Mouse (Mus musculus) cerebellum, postnatal 25 days (tissue): ENCODE measurements around the gene Cwc22.

Experiments used
- DNase-seq, 2 experiments: peaks; one replicate each; pipeline ENCODE4 v3.0.0; 2021; ENCODE audit warnings: mixed read lengths in 2 of 2

Cwc22 gene

DNA sequence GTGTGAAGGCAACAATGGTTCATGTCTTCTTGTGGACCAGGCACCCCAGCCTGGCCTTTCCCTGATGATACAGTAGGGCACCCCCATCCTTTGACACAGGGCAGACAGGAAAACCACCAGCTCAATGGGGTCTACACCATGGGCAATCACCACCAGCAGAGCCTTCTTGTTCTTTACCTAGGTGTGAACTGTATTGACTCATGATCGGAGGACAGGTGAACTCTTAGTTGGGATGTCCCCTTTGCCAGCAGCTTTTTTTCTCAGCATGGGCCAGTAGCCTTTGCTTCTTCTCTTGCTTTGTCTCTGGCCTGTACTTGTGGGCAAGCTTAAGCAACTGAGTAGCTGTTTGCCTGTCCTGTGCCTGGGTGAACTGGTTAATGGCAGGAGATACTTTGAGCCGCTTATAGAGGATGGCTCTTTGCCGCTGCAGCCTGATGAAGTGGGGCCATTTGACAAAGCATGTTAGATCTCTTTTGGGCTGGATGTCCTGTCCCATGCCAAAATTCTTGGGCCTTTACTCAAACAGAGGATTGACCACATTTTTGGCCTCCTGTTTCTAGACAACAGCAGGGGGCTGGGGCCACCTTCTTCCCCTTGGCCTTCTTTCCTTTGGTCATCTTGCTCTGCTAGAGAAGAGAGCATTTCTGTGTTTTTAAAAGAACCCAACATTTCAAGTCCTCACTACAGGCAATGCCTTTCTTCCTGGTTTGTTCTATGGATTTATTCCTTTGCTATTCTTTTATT is 16.4 kb upstream of the Cwc22 start:
- no peak for DNase-seq

- no peak for DNase-seq
Observed at GRCm38 (mm10) chr2:77961256-77961655, 15.1 kb upstream of the Cwc22 start.

GRCm38 (mm10) chr2:77960711-77961110 is 14.5 kb upstream of the Cwc22 start:
- no peak for DNase-seq

DNA sequence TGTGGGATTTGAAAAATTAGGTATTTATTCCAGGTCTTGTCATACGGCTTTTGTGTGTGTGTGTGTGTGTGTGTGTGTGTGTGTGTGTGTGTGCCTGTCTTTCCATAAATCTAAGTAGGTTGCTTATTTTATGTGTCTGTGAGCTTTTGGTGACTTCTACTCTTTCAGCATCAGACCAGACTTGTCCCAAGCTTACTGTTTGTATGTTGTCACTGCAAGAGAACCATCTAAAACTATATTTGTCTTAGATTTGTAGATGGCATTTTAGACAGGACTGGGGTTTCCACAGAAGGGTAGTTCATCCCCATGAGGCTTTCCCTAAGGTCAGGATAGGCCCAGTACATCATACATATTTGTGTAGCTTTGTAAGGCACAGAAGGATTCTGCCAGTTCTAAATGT is 13.2 kb upstream of the Cwc22 start:
- DNase-seq: no peak

GRCm38 (mm10) chr2:77951415-77951913 is 5.3 kb upstream of the Cwc22 start:
- DNase-seq: no peak

DNA sequence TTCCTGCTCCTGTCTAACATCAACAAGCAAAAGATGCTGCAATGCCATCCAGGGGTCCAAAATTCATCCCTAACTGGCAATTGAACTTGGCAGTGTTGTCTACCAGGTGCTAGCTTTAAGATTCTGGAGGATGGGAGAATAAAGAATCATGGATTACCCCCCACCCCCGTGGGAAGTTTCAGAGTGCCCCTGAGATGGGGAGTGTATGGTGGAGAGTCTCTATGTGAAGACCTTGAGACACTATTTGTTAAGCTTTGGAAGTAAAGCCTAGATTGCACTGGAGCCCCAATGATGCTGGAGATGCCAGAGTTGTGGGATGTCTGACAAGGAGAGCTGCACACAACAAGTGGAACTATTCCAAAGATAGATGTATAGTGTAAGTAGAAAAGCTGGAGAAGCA is 3.9 kb upstream of the Cwc22 start:
- DNase-seq: no peak

- DNase-seq: no peak
Observed at GRCm38 (mm10) chr2:77949521-77949920, 3.3 kb upstream of the Cwc22 start.

- DNase-seq: no peak
Observed at GRCm38 (mm10) chr2:77948921-77949320, 2.7 kb upstream of the Cwc22 start.

- no peak for DNase-seq
Observed at GRCm38 (mm10) chr2:77948126-77948525, 2.0 kb upstream of the Cwc22 start.

GRCm38 (mm10) chr2:77947161-77947870 is 1.1 kb upstream of the Cwc22 start:
- DNase-seq: no peak

DNA sequence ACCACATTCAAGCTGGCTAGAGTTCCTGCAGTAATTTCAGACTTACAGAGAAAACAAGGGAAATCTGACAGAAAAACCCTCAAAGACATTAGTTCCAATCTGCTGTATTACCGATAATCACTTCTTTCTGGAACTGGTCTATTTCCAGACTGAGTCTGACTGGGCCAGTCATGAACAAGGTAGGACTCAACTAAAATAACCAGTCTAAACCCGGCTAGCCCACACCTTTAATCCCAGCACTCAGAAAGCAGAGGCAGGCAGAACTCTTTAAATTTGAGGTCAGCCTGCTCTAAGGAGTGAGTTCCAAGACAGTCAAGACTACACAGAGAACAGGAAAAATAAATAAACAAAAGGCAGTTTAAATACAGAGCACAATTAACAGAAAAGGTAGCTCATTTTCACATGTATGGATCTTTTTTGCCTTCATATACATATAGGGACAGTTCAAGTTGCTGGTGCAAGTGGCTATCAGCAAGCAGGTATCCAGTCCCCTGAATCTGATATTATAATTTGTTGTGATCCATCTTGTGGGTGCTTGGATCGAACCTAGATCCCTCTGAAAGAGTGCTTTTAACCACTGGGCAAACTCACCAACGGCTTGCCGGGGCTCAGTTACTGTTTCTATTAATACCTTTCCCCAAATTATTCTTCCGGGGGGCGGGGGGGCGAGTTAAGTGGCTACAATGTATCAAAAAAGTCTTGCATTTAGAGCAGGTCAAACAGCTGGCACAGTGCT is 1.1 kb downstream of the Cwc22 start:
- DNase-seq: no peak

GRCm38 (mm10) chr2:77944281-77944680 is 1.9 kb downstream of the Cwc22 start:
- no peak for DNase-seq

- no peak for DNase-seq
Observed at GRCm38 (mm10) chr2:77941944-77942343, 4.2 kb downstream of the Cwc22 start.

GRCm38 (mm10) chr2:77938317-77938716 is 7.9 kb downstream of the Cwc22 start:
- DNase-seq: no peak

- DNase-seq: no peak
Observed at GRCm38 (mm10) chr2:77937818-77938217, 8.4 kb downstream of the Cwc22 start.

DNA sequence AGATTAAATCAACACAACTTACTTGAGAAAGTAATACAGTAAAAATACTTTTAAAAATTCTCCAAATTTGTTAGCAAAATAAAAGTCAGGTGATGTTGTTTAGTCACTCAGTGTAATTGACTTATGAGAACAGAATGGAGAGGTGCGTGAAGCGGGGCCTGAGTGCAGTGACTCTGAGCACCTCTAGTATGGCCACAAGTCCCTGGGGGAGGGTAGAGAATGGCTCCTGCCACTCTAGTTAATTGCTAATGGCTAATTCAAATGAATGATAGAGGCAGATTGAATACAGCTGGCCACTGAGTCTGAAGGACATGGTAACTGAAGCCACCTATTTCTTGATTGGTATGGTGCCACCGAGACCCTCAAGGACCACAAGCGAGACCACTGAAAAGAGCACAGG is 12.0 kb downstream of the Cwc22 start:
- DNase-seq: no peak

DNA sequence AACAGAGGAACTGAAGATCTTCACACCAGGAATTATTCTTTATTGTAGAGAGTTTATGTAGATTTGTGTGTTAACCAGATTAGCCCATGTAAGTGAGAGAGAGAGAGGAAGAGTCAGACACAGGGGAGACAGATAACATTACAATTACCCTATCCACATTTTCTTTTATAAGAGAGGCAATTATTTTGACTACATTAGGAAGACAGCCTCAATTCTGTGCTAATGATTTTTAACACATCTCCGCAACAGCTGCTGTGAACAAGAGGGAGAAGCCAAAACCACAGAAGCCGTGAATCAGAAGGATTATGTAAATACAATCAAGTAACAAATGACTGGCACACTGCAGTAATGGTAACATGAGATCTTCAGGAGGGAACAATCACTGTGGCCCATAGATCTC is 12.5 kb downstream of the Cwc22 start:
- no peak for DNase-seq

DNA sequence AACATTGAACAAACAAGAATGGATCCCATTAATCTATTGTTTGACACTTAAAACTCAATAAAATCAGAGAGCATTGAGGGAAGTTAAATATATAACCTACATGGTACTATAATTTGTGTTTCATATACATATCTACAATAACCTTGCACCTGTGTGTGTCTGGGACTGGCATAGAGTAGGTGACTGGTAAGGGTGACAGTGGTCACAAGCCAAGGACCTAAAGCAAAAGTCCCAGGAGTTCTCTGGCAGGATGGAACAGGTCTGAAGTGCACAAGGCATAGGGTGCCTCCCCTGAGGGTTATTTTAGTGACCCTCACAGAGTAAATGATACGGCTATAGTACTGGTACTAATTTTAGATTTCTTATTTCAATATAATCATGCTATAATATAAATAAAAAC is 14.2 kb downstream of the Cwc22 start:
- DNase-seq: no peak

GRCm38 (mm10) chr2:77928352-77928751 is 17.8 kb downstream of the Cwc22 start:
- no peak for DNase-seq

GRCm38 (mm10) chr2:77926468-77926867 is 19.7 kb downstream of the Cwc22 start:
- peak; percentile 47 to 60 for DNase-seq

- DNase-seq: no peak
Observed at GRCm38 (mm10) chr2:77925997-77926396, 20.2 kb downstream of the Cwc22 start.

- DNase-seq: peak; percentile 77 to 84
Observed at GRCm38 (mm10) chr2:77925187-77925924, 20.8 kb downstream of the Cwc22 start.

DNA sequence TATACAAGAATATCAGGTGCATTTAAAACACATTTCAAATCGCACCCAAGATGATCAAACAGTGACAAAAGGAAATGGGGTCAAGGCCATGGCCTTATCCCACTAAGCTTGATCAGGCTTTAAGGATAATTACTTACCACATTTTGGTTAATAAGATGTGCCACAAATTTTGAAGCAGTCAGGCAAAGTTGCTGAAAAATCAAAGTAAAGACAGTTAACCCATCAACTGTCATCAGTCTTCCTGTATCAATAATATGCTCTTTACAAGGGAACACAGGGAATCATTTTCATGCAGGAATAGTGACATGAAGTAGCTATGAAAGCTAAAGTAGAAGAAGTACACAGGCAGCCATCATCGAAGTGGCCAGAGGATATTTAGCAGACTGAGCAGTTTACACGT is 22.2 kb downstream of the Cwc22 start:
- no peak for DNase-seq
